Mouse (Mus musculus): ENCODE measurements around the gene Amy2a1. TPM values are rescaled to one million over a fixed set of nuclear protein-coding genes. Genes with fewer than 3 reads are reported as not detected.

The Amy2a1 gene
- not detected for total RNA-seq (2023)

GRCm38 (mm10) chr3:113532328-113532727 is at the start of gene Amy2a1:
Amy2a1 (minus strand) TSS chr3:113532428.

Other genes starting within 250 kb of the Amy2a1 start
- gene Amy2a4, start 241.0 kb downstream of the Amy2a1 start, total RNA-seq (2023): not detected
- gene Amy2a3, start 208.4 kb downstream of the Amy2a1 start, total RNA-seq (2023): not detected
- not detected for gene Amy2a2, start 175.8 kb downstream of the Amy2a1 start, total RNA-seq (2023)
- under 1 TPM; 0.46 to 0.84 TPM for gene Amy1, start 74.3 kb upstream of the Amy2a1 start, total RNA-seq (2023)
- 10 to 100 TPM; 30.1 to 36.1 TPM for gene Rnpc3, start 97.7 kb upstream of the Amy2a1 start, total RNA-seq (2023)